Mouse (Mus musculus): Measurements from ENCODE around the gene Pde3a.

The Pde3a gene

GRCm38 (mm10) chr6:141405496-141405895 is 156.4 kb downstream of the Pde3a start:
- DNase-seq (ENCODE audit: low spot score), result no peak

- DNase-seq (ENCODE audit: low spot score), result no peak
These were observed 159.7 kb downstream of the Pde3a start for GRCm38 (mm10) chr6:141408758-141409157.

- DNase-seq (ENCODE audit: low spot score), result no peak
These were observed 161.8 kb downstream of the Pde3a start for GRCm38 (mm10) chr6:141410836-141411235.

- no peak for DNase-seq (ENCODE audit: low spot score)
These were observed 176.0 kb downstream of the Pde3a start for GRCm38 (mm10) chr6:141425114-141425513.

GRCm38 (mm10) chr6:141428587-141428986 is 179.5 kb downstream of the Pde3a start:
- no peak for DNase-seq (ENCODE audit: low spot score)

GRCm38 (mm10) chr6:141430134-141430533 is 181.1 kb downstream of the Pde3a start:
- DNase-seq (ENCODE audit: low spot score), result no peak

- DNase-seq (ENCODE audit: low spot score), result no peak
These were observed 183.4 kb downstream of the Pde3a start for GRCm38 (mm10) chr6:141432271-141432974.

GRCm38 (mm10) chr6:141433917-141434756 is 185.1 kb downstream of the Pde3a start:
- DNase-seq (ENCODE audit: low spot score), result peak; percentile 41

- no peak for DNase-seq (ENCODE audit: low spot score)
These were observed 186.1 kb downstream of the Pde3a start for GRCm38 (mm10) chr6:141435160-141435559.

- no peak for DNase-seq (ENCODE audit: low spot score)
These were observed 190.9 kb downstream of the Pde3a start for GRCm38 (mm10) chr6:141439965-141440364.

GRCm38 (mm10) chr6:141447547-141447946 is 198.5 kb downstream of the Pde3a start:
- DNase-seq (ENCODE audit: low spot score), result peak; percentile 89

GRCm38 (mm10) chr6:141448886-141449285 is 199.8 kb downstream of the Pde3a start:
- DNase-seq (ENCODE audit: low spot score), result no peak

GRCm38 (mm10) chr6:141455335-141455734 is 206.3 kb downstream of the Pde3a start:
- no peak for DNase-seq (ENCODE audit: low spot score)

- no peak for DNase-seq (ENCODE audit: low spot score)
These were observed 207.5 kb downstream of the Pde3a start for GRCm38 (mm10) chr6:141456591-141456990.

- no peak for DNase-seq (ENCODE audit: low spot score)
These were observed 221.2 kb downstream of the Pde3a start for GRCm38 (mm10) chr6:141470251-141470650.

- no peak for DNase-seq (ENCODE audit: low spot score)
These were observed 225.2 kb downstream of the Pde3a start for GRCm38 (mm10) chr6:141474223-141474622.

GRCm38 (mm10) chr6:141474696-141475095 is 225.6 kb downstream of the Pde3a start:
- DNase-seq (ENCODE audit: low spot score), result no peak

- DNase-seq (ENCODE audit: low spot score), result no peak
These were observed 236.4 kb downstream of the Pde3a start for GRCm38 (mm10) chr6:141485302-141486021.

GRCm38 (mm10) chr6:141487266-141487665 is 238.2 kb downstream of the Pde3a start:
- peak; percentile 75 for DNase-seq (ENCODE audit: low spot score)

- peak; percentile 77 for DNase-seq (ENCODE audit: low spot score)
These were observed 239.6 kb downstream of the Pde3a start for GRCm38 (mm10) chr6:141488619-141489018.

GRCm38 (mm10) chr6:141494909-141495308 is 245.8 kb downstream of the Pde3a start:
- no peak for DNase-seq (ENCODE audit: low spot score)

- DNase-seq (ENCODE audit: low spot score), result peak; percentile 74
These were observed 246.8 kb downstream of the Pde3a start for GRCm38 (mm10) chr6:141495634-141496418.
